Comparison of ENCODE assay signal across 8 mouse cellular contexts in genomic region chr1:184395215-184395614, GRCm38 (mm10).
A peak's percentile ranks its signal among the peaks of the same experiment; 100 is the strongest.
DNase-seq lines count a peak whose midpoint lies in the region; ATAC-seq and TF ChIP-seq lines count a peak whose summit lies in the region.

No protein-coding gene starts in this region.

- H3K9ac ChIP-seq in heart, embryonic 14.5 days (ENCODE audit: low read length), result no peak overlapping the region
- no peak overlapping the region for H3K9ac ChIP-seq in lung, postnatal 0 days (replicated peaks; ENCODE audit: low read depth)

- no peaks in the 10 kb centered on the region for H3K27me3 ChIP-seq in heart, embryonic 14.5 days (ENCODE audit: control insufficient read depth, insufficient read depth, low read length)
- H3K27me3 ChIP-seq in lung, postnatal 0 days (replicated peaks; ENCODE audit: insufficient read depth, low read length), result no peaks in the 10 kb centered on the region

- no peaks in the 10 kb centered on the region for H3K9me3 ChIP-seq in heart, embryonic 14.5 days (ENCODE audit: control insufficient read depth, low read length)
- H3K9me3 ChIP-seq in lung, postnatal 0 days (ENCODE audit: low read length), result no peaks in the 10 kb centered on the region

- 0 out of 2 replicates have a peak overlapping the region, but pooled peaks have one; percentile 24 for H3K4me2 ChIP-seq in heart, embryonic 14.5 days (ENCODE audit: low read length)
- H3K4me2 ChIP-seq in lung, postnatal 0 days (replicated peaks; ENCODE audit: low read depth, low read length), result no peak overlapping the region

- H3K27ac ChIP-seq in cortical plate, adult 2 months (ENCODE audit: insufficient read depth, low read length), result no peak overlapping the region
- no peak overlapping the region for H3K27ac ChIP-seq in heart, embryonic 14.5 days (replicated peaks in 1 of 2; ENCODE audit: control insufficient read depth in 1 of 2, insufficient read depth in 1 of 2, low read depth in 2 of 2, low read length in 2 of 2)
- no peak overlapping the region for H3K27ac ChIP-seq in lung, postnatal 0 days (ENCODE audit: low read length)

- H3K36me3 ChIP-seq in heart, embryonic 14.5 days (ENCODE audit: control insufficient read depth, insufficient read depth, low read length), result no peaks in the 10 kb centered on the region
- no peaks in the 10 kb centered on the region for H3K36me3 ChIP-seq in lung, postnatal 0 days (ENCODE audit: insufficient read depth, low read length)

- H3K4me3 ChIP-seq in cortical plate, adult 2 months (ENCODE audit: insufficient read depth, low read length), result no peak overlapping the region
- H3K4me3 ChIP-seq in heart, embryonic 14.5 days (ENCODE audit: control insufficient read depth in 1 of 2, insufficient read depth in 1 of 2, low read depth in 1 of 2, low read length in 2 of 2), result no peak overlapping the region
- H3K4me3 ChIP-seq in lung, postnatal 0 days (ENCODE audit: low read depth, low read length), result no peak overlapping the region

- DNase-seq in cerebellum, adult 11 months, result peak; percentile 8
- peak; percentile 35 for DNase-seq in T-cell, adult 2 months (ENCODE audit: low spot score)
- DNase-seq in kidney, postnatal 25 days, result peak; percentile 46 to 69
- DNase-seq in lung, postnatal 0 days (ENCODE audit: low spot score), result peak; percentile 57
- peak; percentile 27 to 50 for DNase-seq in spleen, postnatal 14 days (ENCODE audit: low spot score in 2 of 2)

- 50% methylated on average over 15 of the region's 15 CpGs for WGBS in heart, embryonic 14.5 days
- 59% methylated on average over 15 of the region's 15 CpGs for WGBS in lung, postnatal 0 days

- H3K4me1 ChIP-seq in cortical plate, adult 2 months (ENCODE audit: control insufficient read depth, insufficient read depth, low read length), result no peaks in the 10 kb centered on the region
- H3K4me1 ChIP-seq in heart, embryonic 14.5 days (ENCODE audit: control insufficient read depth in 2 of 2, insufficient read depth in 2 of 2, low read length in 2 of 2), result no peaks in the 10 kb centered on the region
- H3K4me1 ChIP-seq in lung, postnatal 0 days (ENCODE audit: insufficient read depth, low read depth, low read length), result no peaks in the 10 kb centered on the region

- no peak for TF ChIP-seq EP300 in lung, postnatal 0 days (IDR thresholded peaks at IDR 0.05)

- ATAC-seq in cerebellum, adult (ENCODE audit: insufficient number of reproducible peaks, low FRiP score, low TSS enrichment), result no peak
- no peak for ATAC-seq in heart, embryonic 14.5 days (ENCODE audit: insufficient number of reproducible peaks, insufficient read depth, low FRiP score, low read depth)
- no peak for ATAC-seq in lung, postnatal 0 days

- TF ChIP-seq CTCF in cortical plate, adult 2 months (IDR thresholded peaks at IDR 0.05; ENCODE audit: extremely low read depth, insufficient read depth, low read length), result peak; percentile 54
- peak; percentile 78 for TF ChIP-seq CTCF in lung, postnatal 0 days (IDR thresholded peaks at IDR 0.05)

- no peak for TF ChIP-seq POLR2A in cortical plate, adult 2 months (IDR thresholded peaks at IDR 0.05; ENCODE audit: extremely low read depth, insufficient read depth, low read length)
